Mouse (Mus musculus) hematopoietic stem cell, adult 5-6 weeks (primary cell): ENCODE results near the gene Entpd1. TPM values are rescaled to one million over a fixed set of nuclear protein-coding genes. Genes with fewer than 3 reads are reported as not detected.
A peak's percentile ranks its signal among the peaks of the same experiment; 100 is the strongest.

Experiments
- ATAC-seq, 2 experiments: fragments of 125-278 bp in 1 of 2; replicated peaks in 1 of 2; 2 replicates each; pipeline ENCODE4 v1.8.0; 2016 to 2017; ENCODE audit warnings: inconsistent platforms in 2 of 2, mild to moderate bottlenecking in 2 of 2, moderate number of reproducible peaks in 2 of 2, low read depth in 1 of 2, moderate TSS enrichment in 1 of 2; ENCODE audit not compliant: low FRiP score in 2 of 2, poor library complexity in 2 of 2, severe bottlenecking in 2 of 2, insufficient read depth in 1 of 2, low TSS enrichment in 1 of 2
- total RNA-seq: library from RNA; stranded (forward); fragments of 172-1452, 232-1000 nt; gene quantifications from 2 replicates; pipeline ENCODE4 v1.2.3, GENCODE M21; 2017

The Entpd1 gene
- total RNA-seq, 1 experiment from 2014 or later, result 19.2 TPM

DNA sequence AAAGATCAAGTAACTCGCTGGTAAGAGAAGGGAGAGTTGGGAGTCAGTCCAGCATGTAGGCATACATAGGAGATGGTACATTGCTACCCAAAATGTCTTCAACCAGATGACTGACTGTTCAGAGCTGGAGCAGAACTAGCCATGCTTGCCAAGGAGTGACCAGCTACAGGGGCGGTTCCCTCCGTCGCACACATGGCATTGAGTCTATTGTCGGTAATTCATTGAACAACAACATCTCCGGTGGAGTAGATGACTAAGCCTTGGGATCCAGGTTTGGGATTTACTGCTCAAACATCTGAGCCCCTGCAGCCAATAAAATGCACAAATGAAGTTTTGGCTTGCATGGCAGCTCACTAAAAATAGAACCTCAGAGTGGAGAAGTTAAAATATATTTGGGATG is 84.0 kb downstream of the Entpd1 start:
- ATAC-seq, result no peak

DNA sequence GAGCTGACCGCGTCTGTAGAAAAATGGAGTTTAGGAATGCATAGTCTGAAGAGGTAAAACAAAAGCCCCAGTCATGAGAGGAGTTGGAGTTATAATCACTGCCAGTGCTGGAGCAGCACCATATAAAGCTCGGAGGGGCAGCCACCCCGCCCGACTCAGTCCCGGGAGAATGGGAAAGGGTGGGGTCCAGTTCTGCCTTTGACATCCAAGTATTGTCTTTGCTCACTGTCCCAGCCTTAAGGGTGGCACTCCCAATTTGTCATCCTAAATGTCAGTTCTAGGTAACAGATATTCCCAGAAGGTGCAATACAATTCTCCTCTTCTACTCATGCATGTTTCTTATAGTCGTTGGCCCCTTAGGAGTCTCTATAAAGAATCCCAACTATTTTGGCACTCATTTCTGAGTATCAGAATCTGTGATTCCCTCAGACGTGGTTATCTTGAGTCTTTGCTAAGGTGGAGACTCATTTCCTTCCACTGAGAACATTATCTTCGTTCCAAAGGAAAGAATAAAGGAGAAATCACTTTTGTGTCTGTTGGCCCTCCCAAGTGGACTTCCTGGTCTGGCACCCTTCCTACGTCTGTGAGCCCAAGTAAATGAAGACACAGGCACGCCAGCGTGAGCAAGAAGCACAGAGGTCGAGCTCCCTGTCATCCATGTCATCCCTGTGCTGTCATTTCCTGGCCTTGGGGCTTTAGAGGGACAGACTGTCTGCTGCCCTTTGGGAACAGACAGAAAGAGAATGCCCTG is 86.1 kb downstream of the Entpd1 start:
- ATAC-seq, result no peak

GRCm38 (mm10) chr19:40699816-40700215 is 87.7 kb downstream of the Entpd1 start:
- ATAC-seq, result no peak

DNA sequence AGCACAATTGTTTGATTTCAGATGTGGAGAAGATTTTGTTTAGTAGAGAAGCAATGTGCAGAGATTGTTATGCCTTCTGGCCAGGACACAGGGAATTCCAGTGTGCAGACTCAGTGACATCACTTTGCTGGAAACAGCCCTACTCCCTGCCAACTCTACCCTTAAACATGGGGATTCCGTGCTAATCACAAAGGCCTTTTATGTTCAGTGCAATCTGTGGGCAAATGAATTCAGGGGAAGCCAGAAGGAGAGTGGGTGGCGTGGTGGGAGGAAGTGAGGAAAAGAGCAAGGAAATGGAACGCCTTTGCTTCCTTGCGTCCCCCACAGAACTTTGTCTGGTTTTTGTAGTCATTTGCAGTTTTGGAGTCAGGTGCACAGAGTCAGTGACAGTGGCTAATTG is 90.2 kb downstream of the Entpd1 start:
- no peak for ATAC-seq

- no peak for ATAC-seq
Measured at GRCm38 (mm10) chr19:40712889-40713628, 100.9 kb downstream of the Entpd1 start.

GRCm38 (mm10) chr19:40714700-40715099 is 102.5 kb downstream of the Entpd1 start:
- ATAC-seq, result no peak

GRCm38 (mm10) chr19:40716981-40717380 is 104.8 kb downstream of the Entpd1 start:
- ATAC-seq, result no peak

DNA sequence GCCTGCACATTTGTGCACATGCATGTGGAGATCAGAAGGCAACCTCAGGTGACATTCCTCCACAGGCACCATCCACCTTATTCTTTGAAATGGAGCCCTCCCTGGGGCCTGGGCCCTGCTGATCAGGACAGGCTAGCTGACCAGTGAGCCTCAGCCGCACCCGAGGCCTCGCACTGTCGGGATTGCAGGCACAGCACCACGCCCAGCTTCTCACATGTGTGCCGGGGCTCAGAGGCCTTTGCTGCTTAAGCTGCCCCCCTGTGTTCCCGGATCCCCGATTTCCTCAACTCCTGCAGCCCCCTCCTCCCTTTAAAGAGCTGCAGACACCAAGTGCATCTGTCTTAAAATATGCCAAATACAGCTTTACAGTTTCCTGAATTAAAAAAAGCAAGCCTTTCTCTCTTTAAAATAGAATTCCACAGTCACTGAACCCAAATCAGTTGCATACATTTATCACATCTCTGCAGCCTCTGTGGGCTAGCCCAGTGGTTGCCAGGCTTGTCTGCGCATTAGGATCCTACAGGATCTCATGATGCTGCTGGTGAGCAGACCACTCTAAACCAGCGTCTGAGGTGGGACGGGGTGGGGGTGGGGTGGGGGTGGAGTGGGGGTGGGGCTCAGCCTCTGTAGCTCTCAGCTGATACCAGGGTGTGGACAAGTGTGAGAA is 107.4 kb downstream of the Entpd1 start:
- ATAC-seq, result no peak

- ATAC-seq, result no peak
Measured at GRCm38 (mm10) chr19:40720381-40720780, 108.2 kb downstream of the Entpd1 start.

DNA sequence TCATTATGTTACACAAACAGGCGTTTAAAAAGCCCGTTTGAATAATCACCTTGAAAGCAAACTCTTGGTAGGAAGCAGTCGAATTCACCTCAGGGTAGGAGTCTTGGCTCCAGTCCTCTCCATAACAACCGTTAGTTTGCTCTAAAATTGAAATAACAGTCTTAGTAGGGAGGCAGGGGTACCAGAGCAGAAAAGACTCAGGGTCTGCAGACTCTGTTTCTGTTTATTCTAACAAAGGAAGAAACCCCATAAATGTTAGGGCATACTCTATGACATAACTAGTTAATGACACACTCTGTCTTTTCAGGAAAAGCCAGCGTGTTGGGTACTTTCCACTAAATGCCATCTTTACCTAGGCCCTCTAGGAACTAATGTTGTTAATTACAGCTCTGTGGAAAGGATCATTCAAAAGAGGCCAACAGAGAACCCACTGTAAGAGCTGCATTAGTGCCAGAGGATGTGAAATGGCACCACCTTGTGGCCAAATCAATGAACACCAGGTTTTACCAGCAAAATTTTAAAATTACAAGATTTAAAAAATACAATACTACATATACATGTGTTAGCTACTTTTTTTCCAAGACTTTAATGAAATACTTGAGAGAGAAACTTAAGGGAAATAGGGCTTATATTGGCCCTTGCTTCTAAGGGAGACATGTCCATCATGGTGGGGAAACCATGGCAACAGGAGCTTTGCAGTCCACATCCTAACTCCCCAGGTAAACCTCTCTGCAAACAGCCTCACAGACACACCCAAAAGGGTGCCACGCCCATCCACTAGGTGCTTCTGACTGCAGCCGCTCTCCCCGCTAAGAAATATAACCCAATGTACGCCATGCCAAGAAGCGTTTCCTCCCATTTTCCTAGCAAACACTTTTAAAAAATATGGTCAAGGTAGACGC is 110.2 kb downstream of the Entpd1 start:
- peak; percentile 78 to 83 for ATAC-seq

- ATAC-seq, result no peak
Measured at GRCm38 (mm10) chr19:40723516-40723915, 111.3 kb downstream of the Entpd1 start.

GRCm38 (mm10) chr19:40726148-40726547 is 114.0 kb downstream of the Entpd1 start:
- ATAC-seq, result no peak

- no peak for ATAC-seq
Measured at GRCm38 (mm10) chr19:40726614-40727013, 114.4 kb downstream of the Entpd1 start.

DNA sequence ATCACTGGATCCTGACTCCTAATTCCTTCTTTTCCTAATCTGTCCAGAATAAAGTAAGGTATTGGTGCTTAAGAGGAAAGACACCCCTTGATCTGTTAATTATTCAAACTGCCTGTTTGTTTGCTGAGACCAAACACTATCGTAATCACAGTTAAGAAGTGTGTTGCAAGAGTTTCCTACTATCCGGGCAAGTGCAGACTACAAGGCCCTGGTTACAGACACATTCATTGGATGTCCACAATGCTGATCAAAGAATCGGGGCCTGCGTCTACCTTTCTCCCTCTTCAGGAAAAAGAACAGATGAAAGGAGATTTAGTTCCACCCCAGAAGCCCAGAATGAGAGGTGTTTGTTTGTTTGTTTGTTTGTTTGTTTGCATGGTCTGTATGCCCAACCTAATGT is 116.0 kb downstream of the Entpd1 start:
- no peak for ATAC-seq

GRCm38 (mm10) chr19:40728732-40729420 is 116.7 kb downstream of the Entpd1 start:
- ATAC-seq, result peak; percentile 74

DNA sequence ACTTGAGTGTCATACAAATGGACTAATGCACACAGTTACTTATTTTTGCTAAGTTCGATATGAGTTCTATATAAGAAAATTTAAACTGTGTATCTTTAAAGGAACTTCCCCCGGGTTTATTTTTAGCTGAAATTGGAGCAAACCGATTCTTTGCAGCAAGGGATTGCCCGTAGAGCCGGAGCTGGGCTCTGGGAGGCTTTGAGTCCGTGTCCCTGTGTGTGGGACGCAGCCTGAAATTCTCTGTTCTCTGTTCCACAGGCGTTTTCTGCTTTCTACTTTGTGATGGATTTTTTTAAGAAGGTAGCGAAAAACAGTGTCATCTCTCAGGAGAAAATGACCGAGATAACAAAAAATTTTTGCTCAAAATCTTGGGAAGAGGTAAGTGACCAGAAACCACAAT is 121.2 kb downstream of the Entpd1 start:
- ATAC-seq, result no peak

DNA sequence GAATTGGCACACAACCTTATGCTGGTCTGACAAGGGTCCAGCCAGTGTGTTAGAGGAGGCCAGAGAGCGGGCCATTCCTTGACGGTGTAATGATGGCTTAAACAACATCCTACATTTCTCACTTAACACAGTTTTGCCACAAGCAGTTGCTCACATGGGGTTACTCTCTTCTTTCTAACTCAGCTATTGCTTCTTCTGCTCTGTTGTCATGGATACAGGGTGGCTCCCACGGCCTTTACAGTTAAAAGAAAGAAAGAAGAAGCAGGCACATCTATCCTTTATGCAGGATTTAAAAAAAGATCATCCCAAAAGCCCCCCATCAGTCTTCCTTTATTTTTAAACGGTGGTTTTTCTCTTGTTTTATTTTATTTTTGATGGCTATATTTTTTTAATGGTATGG is 121.7 kb downstream of the Entpd1 start:
- no peak for ATAC-seq
